Mouse (Mus musculus): ENCODE data around the gene Mrpl42. TPM values are rescaled to one million over a fixed set of nuclear protein-coding genes. Genes with fewer than 3 reads are reported as not detected.
A peak's percentile ranks its signal among the peaks of the same experiment; 100 is the strongest.
"Not testable (repeated sequence)": the region's sequence is repeated elsewhere in the genome, so short reads cannot be mapped to it uniquely, and the experiment has no call there.

The Mrpl42 gene
- total RNA-seq (2021): 100 to 1,000 TPM; 174 to 198 TPM
- long read RNA-seq, experiment 1, transcript Mrpl42-203 (6 exons, 661 nt): major isoform, 178 of 223 reads
- long read RNA-seq, experiment 1, partial matches to known transcripts: 14 of 223 reads
- long read RNA-seq, experiment 1, other reads (novel, unspliced or antisense): 28 of 223 reads
- long read RNA-seq, experiment 2, transcript Mrpl42-203 (6 exons, 661 nt): major isoform, 196 of 223 reads
- long read RNA-seq, experiment 2, partial matches to known transcripts: 10 of 223 reads
- long read RNA-seq, experiment 2, other reads (novel, unspliced or antisense): 15 of 223 reads

DNA sequence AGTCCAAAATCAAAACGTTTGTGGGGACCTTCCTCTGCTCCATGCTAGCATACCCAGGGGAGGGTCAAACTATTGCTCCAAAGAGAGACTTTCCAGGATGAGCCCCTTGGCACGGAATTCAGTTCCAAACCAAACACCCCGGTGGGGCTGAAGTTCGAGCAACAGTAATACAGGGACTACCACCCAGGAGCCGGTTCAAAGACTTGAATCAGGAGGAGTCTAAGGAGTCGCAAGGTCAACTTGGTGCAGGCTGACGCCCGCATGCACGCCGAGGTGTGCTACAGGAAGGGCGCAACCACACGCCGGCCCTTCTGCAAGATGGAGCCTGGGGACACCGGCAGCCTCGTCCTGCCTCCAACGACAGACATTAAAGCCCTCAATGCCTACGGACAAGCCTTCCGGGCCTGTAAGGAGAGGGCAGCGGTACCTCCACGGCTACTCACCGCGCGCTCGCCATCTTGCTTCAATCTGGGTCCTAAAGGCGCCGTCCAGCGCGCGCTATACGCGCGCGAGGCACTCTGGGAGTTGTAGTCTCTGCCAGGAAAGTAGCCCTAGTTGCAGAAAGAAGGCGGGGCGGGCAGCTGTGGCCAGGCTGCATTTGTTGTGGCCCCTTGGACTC lies at the start of gene Mrpl42:
Gene Mrpl42, minus strand, starts transcription at position 478 of the 619 bp plus-strand sequence.
- DNase-seq: peak; percentile 93

DNA sequence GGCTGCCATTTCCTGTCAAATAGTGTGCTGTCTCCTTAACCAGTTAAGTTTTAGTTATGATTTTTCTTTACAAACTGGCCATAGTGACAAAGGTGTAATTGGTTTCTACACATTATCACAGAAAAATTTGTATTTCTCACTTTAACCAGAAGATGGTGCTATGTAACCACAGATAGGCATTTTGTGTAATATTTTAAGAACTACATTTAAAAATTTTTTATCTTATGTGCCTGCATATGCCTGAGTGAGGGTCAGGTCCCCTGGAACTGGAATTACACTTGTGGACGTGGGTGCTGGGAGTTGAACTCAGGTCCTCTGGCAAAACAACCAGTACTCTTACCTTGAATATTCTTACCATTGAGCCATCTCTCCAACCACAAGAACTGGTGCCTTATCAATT lies 48.8 kb upstream of the Mrpl42 start:
- no peak for DNase-seq

DNA sequence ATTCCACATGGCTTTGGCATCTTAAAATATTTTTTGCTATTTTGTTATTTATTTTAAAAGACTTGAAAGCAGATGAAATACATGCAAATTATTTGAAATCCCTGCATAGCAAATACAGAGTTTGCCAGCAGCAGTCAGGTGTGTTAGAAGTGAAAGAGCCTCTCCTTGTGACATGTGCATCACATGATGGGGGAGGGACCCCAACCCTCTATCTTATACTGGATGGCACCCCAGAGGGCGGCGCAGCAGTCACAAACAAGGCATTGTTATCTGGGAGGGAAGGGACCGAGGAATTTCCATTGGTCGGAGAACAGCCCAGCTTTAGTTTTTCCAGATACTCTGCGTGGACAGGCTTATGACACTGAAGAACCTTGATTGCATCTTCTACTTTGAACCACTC lies 47.3 kb upstream of the Mrpl42 start:
- not testable (repeated sequence) for DNase-seq

DNA sequence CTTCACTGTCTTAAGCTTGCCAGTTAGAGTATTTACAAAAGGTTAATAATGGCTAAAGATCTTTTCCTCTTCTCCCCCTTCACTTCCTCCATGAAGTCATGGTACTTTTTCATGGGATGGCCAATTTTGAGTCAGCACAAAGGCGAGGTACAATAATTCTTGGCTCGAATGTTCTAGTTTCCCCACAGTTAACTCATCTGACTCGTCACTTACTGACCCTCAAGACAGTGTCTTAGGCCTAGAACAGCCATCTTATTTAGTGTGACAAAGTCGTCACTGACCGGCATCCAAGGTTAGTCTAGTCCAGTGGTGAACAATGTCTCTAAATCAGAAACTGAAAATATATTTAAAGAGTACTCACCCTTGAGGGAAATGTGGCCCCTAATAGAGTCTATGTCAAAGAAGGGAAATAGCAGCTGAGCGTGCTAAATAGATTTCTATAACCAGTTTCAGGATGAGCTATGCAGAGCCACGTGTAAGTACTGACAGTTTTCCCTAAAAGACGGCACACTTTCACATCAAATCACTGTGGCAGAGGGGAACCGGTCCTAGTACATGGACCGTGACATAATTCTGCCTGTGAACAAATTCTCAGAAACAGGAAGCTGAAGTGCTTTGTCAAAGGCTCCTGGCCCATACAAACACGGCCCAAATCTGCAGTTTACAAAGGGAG lies 46.5 kb upstream of the Mrpl42 start:
- no peak for DNase-seq

DNA sequence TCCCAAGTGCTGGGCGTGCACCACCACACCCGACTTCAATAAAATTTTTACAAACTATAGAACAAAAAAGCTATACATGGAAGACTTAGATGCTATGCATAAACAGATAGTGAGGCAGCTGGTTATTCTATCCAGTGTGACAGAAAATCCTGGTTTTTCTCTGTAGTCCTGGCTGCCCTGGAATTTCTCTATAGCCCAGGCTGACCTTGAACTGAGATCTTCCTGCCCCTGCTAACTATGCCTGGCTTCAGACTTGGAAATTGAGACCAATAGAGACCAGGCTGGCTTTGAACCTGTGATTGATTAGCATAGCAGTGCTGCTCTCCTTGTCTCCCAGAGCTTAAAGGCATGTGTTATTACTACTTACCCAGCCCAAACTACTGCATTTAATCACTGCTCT lies 44.4 kb upstream of the Mrpl42 start:
- no peak for DNase-seq

GRCm38 (mm10) chr10:95545051-95545450 lies 43.3 kb upstream of the Mrpl42 start:
- DNase-seq: no peak

DNA sequence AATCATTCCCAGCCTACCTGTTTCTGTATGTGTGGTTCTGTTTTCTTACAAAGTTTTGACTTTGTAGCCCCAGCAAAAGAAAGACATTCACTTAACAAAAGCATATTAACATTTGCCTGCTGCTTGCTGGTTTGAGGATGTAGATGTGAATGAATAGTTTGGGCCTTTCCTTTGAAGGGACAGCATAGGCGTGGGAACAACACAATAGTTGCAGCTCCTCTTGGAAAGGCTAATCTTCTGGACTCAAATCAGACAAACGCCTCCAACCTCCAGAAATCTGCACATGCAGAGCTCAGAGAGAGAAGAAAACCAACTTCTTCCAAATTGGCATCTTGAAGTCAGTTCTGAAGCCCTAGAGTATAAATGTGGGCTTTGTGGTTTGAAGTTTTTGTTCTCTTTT lies 42.9 kb upstream of the Mrpl42 start:
- no peak for DNase-seq

- no peak for DNase-seq
These were observed 42.3 kb upstream of the Mrpl42 start for GRCm38 (mm10) chr10:95544004-95544403.

DNA sequence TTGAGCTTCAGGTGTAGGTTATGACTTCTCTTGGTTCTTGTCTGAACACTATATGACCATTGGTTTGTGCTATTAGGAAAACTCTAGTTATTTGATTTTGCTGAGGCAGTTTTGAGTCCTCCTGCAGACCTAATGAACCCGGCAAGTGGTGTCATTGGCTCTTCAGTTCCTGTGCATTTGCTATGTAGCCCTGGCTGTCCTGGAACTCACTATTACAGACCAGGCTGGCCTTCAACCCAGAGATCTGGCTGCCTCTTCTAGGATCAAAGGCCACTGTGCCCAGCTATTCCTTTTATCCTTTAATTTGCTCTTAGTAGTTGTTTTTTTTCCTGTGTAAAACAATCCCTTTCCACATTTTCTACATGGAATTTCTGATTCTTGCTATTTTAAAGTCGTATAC lies 41.6 kb upstream of the Mrpl42 start:
- DNase-seq: no peak

- no peak for DNase-seq
These were observed 41.2 kb upstream of the Mrpl42 start for GRCm38 (mm10) chr10:95542916-95543315.

DNA sequence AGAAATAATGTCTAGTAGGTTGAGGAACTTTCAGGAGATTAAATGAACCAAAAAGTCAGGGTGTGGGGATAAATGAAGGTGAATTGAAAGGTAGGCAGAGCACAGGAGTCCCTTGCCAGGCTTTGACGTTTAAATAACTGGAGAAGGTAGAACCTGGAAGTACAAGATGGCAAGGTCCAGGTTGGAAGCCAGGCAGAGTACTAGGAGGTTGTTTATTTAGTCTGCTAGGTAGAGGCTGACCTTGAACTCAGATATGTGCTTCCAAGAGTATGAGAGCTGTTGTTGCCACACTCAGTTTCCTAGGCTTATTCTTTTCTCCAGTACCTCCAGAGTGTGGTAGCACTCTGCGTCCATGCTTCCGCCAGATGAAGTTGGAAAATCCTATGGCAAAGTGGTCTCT lies 38.1 kb upstream of the Mrpl42 start:
- no peak for DNase-seq

DNA sequence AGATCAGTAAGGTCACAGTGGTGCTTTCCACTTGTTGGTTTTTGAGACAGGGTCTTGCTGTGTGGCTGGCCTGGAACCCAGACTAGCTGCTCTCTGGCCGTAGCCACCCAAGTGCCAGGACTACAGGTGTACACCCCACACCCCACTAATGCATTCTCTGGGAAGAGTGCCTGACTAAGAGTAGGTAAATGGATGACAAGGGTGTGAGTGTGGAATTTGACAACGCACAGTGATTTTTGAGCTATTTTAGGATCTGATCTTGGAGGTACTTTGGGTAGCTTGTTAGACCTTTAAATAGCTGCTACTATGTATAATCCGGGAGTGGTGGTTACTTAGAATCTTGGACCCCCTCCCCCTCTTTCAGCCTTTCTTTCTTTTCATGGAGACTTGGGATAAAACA lies 37.5 kb upstream of the Mrpl42 start:
- DNase-seq: no peak

DNA sequence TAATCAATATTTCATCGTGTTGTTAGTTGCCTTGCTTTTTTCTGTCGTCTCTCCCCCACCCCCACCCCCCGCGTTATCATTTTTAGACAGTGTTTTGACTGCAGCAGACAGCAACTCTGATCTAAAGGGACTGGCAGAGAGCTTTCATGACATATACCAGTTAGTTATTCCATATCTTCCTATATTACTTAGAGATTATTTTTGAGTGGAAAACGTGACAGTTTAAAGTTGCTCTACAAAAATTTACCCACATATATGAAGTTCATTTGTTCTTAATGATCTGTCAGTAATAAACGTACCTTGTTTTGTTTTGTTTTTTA lies 34.4 kb upstream of the Mrpl42 start:
- DNase-seq: no peak

DNA sequence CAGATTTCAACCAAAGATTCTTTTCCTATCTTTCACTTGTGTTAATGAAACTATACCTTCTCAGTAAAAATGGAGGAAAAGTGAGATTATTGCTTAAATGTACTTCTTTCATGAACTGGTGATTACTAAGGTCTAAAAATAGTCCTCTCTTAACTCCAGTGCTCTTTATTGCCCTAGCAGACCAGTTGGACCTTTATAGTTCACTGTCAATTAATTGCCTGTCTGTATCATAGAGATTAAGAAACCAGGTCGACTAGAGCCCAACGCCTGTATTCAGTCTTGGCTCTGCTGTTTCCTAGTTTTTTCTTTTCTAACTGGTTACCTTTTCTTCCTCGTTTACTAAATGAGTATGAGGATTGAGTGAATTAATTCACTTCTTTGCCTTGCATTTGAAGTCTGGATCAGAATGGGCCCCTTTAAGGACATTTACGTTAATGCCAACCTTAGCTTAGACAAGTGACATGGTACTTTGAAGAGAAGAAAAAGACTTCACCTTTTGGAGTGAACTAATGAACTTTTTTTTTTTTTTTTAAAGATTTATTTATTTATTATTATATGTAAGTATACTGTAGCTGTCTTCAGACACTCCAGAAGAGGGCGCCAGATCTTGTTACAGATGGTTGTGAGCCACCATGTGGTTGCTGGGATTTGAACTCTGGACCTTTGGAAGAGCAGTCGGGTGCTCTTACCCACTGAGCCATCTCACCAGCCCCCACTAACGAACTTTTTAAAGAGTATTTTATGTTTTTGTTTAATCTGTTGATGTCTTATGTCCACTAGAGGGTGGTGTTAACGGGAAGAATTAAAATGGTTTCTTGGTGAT lies 33.9 kb upstream of the Mrpl42 start:
- DNase-seq: no peak

GRCm38 (mm10) chr10:95533382-95533781 lies 31.6 kb upstream of the Mrpl42 start:
- peak; percentile 47 for DNase-seq

GRCm38 (mm10) chr10:95532916-95533315 lies 31.2 kb upstream of the Mrpl42 start:
- DNase-seq: no peak

- no peak for DNase-seq
These were observed 28.9 kb upstream of the Mrpl42 start for GRCm38 (mm10) chr10:95530551-95531121.

DNA sequence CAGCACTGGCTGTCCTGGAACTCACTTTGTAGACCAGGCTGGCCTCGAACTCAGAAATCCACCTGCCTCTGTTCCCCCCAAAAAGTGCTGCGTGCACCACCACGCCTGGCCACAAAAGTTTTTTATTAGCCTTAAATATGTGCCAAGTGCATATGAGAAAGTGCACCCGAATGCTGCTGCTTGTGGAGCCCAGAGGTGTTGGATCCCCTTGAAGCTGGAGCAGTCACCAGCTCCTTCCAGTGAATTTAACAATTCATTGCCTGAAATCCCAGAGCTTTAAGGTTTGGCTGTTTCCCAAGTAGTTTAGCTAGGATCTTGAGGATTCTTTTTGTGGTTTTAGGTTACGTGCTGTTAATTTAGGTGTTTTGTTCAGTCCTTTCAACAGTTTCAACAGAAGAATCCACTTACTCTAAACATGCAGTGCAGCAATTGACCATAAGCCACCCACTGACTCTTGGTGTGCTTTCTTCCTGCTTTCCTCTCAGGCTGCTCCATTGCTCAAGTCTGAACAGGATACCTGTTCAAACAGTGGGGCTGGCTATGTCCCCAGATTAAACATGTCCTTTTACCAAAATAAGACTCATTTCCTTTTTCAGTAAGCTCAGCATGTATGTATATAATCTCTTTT lies 24.9 kb upstream of the Mrpl42 start:
- no peak for DNase-seq

DNA sequence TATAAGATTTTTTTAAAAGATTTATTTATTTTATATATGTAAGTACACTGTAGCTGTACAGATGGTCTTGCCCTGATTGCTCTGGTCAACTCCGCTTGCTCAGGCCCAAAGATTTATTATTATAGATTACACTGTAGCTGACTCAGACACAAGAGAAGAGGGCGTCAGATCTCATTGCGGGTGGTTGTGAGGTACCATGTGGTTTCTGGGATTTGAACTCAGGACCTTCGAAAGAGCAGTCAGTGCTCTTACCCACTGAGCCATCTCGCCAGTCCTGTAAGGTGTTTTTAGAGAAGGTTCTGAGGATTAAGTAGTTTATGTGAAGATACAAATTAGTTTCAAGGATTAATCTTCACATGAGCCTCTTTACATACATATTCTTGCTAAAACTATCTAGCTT lies 24.1 kb upstream of the Mrpl42 start:
- DNase-seq: no peak

GRCm38 (mm10) chr10:95525037-95525675 lies 23.4 kb upstream of the Mrpl42 start:
- no peak for DNase-seq

- DNase-seq: no peak
These were observed 15.9 kb upstream of the Mrpl42 start for GRCm38 (mm10) chr10:95517656-95518055.
